Mouse (Mus musculus) lung, embryonic 14.5 days (tissue): ENCODE measurements at regions not wholly inside any gene's neighbourhood (a gene's known extent, or its start where the extent isn't known, plus 50 kb on each side); places are given as distances from the start of the nearest gene placed in this dataset.

ENCODE experiments used
- ATAC-seq: fragments of 200-750 bp; cut with Nextera tagmentation; 2 replicates; pipeline ENCODE4 v1.8.0; 2017; ENCODE audit warnings: mild to moderate bottlenecking, moderate TSS enrichment, moderate library complexity; ENCODE audit not compliant: insufficient read depth
- DNase-seq: peaks from one replicate; pipeline ENCODE4 v3.0.0-alpha.2; 2015
- H3K27ac ChIP-seq: fragments of 300-500 bp; sonication (generic); 2 replicates; pipeline ENCODE4 v1.5.1; 2014; ENCODE audit warnings: low read depth, mild to moderate bottlenecking, moderate library complexity
- H3K27me3 ChIP-seq: fragments of 300-500 bp; sonication (generic); 2 replicates; pipeline ENCODE4 v1.6.1; 2014; ENCODE audit warnings: low read length, control low read depth; ENCODE audit not compliant: insufficient read depth
- H3K36me3 ChIP-seq: fragments of 300-500 bp; sonication (generic); 2 replicates; pipeline ENCODE4 v1.6.1; 2014; ENCODE audit warnings: control low read depth; ENCODE audit not compliant: insufficient read depth
- H3K4me1 ChIP-seq: fragments of 300-500 bp; sonication (generic); 2 replicates; pipeline ENCODE4 v1.6.1; 2014; ENCODE audit warnings: antibody characterized with exemption, control low read depth; ENCODE audit not compliant: insufficient read depth
- H3K4me2 ChIP-seq: fragments of 300-500 bp; sonication (generic); 2 replicates; pipeline ENCODE4 v1.6.1; 2014; ENCODE audit warnings: mild to moderate bottlenecking
- H3K4me3 ChIP-seq: fragments of 300-500 bp; sonication (generic); 2 replicates; pipeline ENCODE4 v1.5.1; 2014; ENCODE audit warnings: low read depth, low read length
- H3K9ac ChIP-seq: fragments of 300-500 bp; sonication (generic); 2 replicates; pipeline ENCODE4 v1.6.1; 2014
- H3K9me3 ChIP-seq: fragments of 300-500 bp; sonication (generic); 2 replicates; pipeline ENCODE4 v1.6.1; 2016; ENCODE audit warnings: low read depth, low read length, control low read depth
- CTCF ChIP-seq: IDR thresholded peaks from 2 replicates; pipeline ENCODE4 v1.5.1; 2016; ENCODE audit warnings: antibody characterized with exemption, low read depth
- WGBS: fragments of 180-500 bp; shearing (Covaris S2); extraction: QIAGEN DNeasy Blood & Tissue Kit; methylation state at CpG from one replicate; pipeline ENCODE4 v1.1.7; 2014; 5-methylcytosine and 5-hydroxymethylcytosine counted together

DNA sequence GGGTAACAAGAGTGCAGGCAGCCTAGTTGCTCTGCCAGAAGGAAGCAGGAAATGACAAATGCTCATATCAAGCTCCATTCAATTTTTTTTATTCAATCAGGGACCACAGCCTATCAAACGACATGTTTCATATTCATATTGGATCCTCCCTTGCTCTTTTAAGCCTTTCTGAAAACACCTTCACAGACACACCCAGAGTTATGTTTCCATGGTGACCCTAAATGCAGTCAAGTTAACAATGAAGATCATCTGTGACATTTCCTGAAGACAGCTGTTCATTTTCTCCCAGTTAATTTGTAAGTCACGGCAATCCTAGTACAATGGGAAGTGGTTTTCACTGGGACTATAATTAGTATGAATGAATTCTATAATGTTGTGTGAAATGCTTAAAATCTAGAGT is 839.1 kb upstream of the Rag2 start:
- H3K9ac ChIP-seq, result no peak overlapping the region
- no peaks in the 10 kb centered on the region for H3K4me1 ChIP-seq
- ATAC-seq (no peak), DNase-seq (no peak)
- WGBS, result 58% methylated on average over 2 of the region's 2 CpGs
- no peak overlapping the region for H3K4me2 ChIP-seq
- no peaks in the 10 kb centered on the region for H3K9me3 ChIP-seq
- TF ChIP-seq CTCF, result no peak
- no peaks in the 10 kb centered on the region for H3K36me3 ChIP-seq
- H3K27me3 ChIP-seq, result no peaks in the 10 kb centered on the region
- H3K27ac ChIP-seq, result no peak overlapping the region
- H3K4me3 ChIP-seq, result no peak overlapping the region

GRCm38 (mm10) chr2:100795578-100795977 is 828.9 kb upstream of the Rag2 start:
- 64% methylated on average over 2 of the region's 2 CpGs for WGBS
- ATAC-seq, result no peak

GRCm38 (mm10) chr2:100796830-100797229 is 827.7 kb upstream of the Rag2 start:
- DNase-seq (no peak), ATAC-seq (no peak)
- no peak for TF ChIP-seq CTCF
- Histone ChIP-seq H3K4me3 (no peak overlapping the region), H3K4me2 (no peak overlapping the region), H3K9ac (no peak overlapping the region), H3K4me1 (no peaks in the 10 kb centered on the region), H3K27ac (no peak overlapping the region), H3K27me3 (no peaks in the 10 kb centered on the region), H3K36me3 (no peaks in the 10 kb centered on the region), H3K9me3 (no peaks in the 10 kb centered on the region)
- 67% methylated on average over 2 of the region's 2 CpGs for WGBS

More at GRCm38 (mm10) chr2:100795578-100795977, 828.9 kb upstream of the Rag2 start:
- Histone ChIP-seq H3K4me1 (no peaks in the 10 kb centered on the region), H3K27ac (no peak overlapping the region), H3K4me3 (no peak overlapping the region), H3K36me3 (no peaks in the 10 kb centered on the region), H3K9ac (no peak overlapping the region), H3K27me3 (no peaks in the 10 kb centered on the region), H3K9me3 (no peaks in the 10 kb centered on the region), H3K4me2 (no peak overlapping the region)
- DNase-seq, result no peak
- no peak for TF ChIP-seq CTCF

- Histone ChIP-seq H3K27me3 (no peaks in the 10 kb centered on the region), H3K4me2 (no peak overlapping the region), H3K27ac (no peak overlapping the region), H3K4me3 (no peak overlapping the region), H3K9ac (no peak overlapping the region), H3K4me1 (no peaks in the 10 kb centered on the region), H3K9me3 (no peaks in the 10 kb centered on the region), H3K36me3 (no peaks in the 10 kb centered on the region)
- DNase-seq, result no peak
- no peak for ATAC-seq
- no peak for TF ChIP-seq CTCF
- WGBS, result 83% methylated on average over 1 of the region's 1 CpGs
These were observed 827.0 kb upstream of the Rag2 start for GRCm38 (mm10) chr2:100797502-100797901.

DNA sequence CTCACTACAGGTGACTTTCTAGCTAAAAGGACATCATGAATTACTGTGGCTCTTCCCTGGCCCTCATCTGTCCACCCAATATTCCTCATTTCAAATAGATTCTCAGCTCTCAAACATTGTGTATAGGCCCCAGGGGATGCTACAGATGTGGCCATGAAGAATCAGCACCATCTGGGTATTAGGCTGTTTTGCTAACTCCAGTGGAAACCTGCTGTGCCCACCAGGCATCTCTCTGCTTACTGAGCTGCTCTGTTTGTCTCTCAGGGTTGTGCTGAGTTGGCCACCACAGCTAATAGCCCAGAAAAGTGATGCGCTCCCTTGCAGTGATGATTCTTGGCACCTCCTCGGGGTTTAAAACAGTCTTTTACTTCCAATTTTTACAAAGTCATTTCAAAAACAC is 812.0 kb upstream of the Rag2 start:
- 79% methylated on average over 2 of the region's 2 CpGs for WGBS
- DNase-seq, result no peak

DNA sequence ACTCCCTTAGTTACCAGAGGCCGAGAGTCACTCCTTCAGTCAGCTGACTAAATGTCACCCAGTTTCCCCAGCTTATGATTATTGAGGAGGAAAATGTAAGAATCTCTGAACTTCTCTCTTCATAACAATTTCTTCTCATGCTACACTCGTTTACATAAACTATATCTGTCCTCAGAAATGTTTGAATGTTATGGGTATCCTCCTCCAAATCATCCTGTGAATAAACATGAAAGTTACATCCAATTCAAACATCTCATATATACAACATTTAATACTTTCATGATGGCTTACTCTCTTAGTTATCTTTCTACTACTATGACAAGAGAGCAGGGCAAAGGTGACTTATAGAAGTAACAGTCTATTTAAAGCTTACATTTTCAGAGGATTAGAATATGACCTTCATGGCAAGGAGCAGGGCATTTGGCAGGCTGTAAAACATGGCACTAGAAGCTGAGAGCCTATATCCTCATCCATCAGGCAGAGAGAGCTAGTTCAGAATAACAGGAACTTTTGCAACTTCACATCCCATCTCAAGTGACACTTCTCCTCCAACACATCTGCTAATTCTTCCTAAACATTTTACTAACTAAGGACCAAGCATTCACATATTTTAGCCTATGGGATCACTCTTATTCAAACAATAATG is 809.8 kb upstream of the Rag2 start:
- H3K9ac ChIP-seq, result no peak overlapping the region
- no peaks in the 10 kb centered on the region for H3K4me1 ChIP-seq
- ATAC-seq, result peak; percentile 83
- H3K4me3 ChIP-seq, result no peak overlapping the region
- peak; percentile 49 for DNase-seq
- WGBS, result 36% methylated on average over 2 of the region's 2 CpGs
- no peak for TF ChIP-seq CTCF
- H3K4me2 ChIP-seq, result no peak overlapping the region
- no peak overlapping the region for H3K27ac ChIP-seq
- no peaks in the 10 kb centered on the region for H3K27me3 ChIP-seq
- H3K9me3 ChIP-seq, result no peaks in the 10 kb centered on the region
- no peaks in the 10 kb centered on the region for H3K36me3 ChIP-seq

More for the DNA sequence above, 812.0 kb upstream of the Rag2 start:
- Histone ChIP-seq H3K4me1 (no peaks in the 10 kb centered on the region), H3K4me2 (no peak overlapping the region), H3K9me3 (no peaks in the 10 kb centered on the region), H3K27ac (no peak overlapping the region), H3K4me3 (no peak overlapping the region), H3K9ac (no peak overlapping the region), H3K36me3 (no peaks in the 10 kb centered on the region), H3K27me3 (no peaks in the 10 kb centered on the region)
- TF ChIP-seq CTCF, result no peak
- no peak for ATAC-seq

GRCm38 (mm10) chr2:100834056-100834455 is 790.5 kb upstream of the Rag2 start:
- no peak for TF ChIP-seq CTCF
- no peak for ATAC-seq
- no peaks in the 10 kb centered on the region for H3K27me3 ChIP-seq
- H3K9me3 ChIP-seq, result no peaks in the 10 kb centered on the region
- H3K4me3 ChIP-seq, result no peak overlapping the region
- H3K36me3 ChIP-seq, result no peaks in the 10 kb centered on the region
- H3K9ac ChIP-seq, result no peak overlapping the region
- H3K4me1 ChIP-seq, result no peaks in the 10 kb centered on the region
- WGBS, result 83% methylated on average over 4 of the region's 4 CpGs
- DNase-seq, result no peak
- H3K4me2 ChIP-seq, result no peak overlapping the region
- H3K27ac ChIP-seq, result no peak overlapping the region
